Mouse (Mus musculus): ENCODE measurements around the gene Slitrk5. TPM values are rescaled to one million over a fixed set of nuclear protein-coding genes. Genes with fewer than 3 reads are reported as not detected.

The Slitrk5 gene
- polyA plus RNA-seq (2017; shearing (Covaris generic)) = 0.10 TPM

GRCm38 (mm10) chr14:111674664-111675147, at the start of gene Slitrk5:
Slitrk5 (plus strand) TSS chr14:111675097.

All from effector memory CD4-positive, alpha-beta T cell, adult 5 months (primary cell).